ENCODE assay signal across 19 mouse cellular contexts in genomic region chr3:101112518-101112894, GRCm38 (mm10). TPM values are rescaled to one million over a fixed set of nuclear protein-coding genes. Genes with fewer than 3 reads are reported as not detected.
DNase-seq lines count a peak whose midpoint lies in the region; ATAC-seq lines count a peak whose summit lies in the region.
"Had no signal": no experiment of that assay in that cellular context is flagged by ENCODE, and none has a peak within 500 bp of the region (broad histone marks: within the 10 kb centered on the region; RNA-seq: fewer than 3 reads in every experiment).

No protein-coding gene starts in this region.

- DNase-seq in MN1 (ENCODE audit: low spot score) = peak; percentile 17
- DNase-seq in NIH3T3 (ENCODE audit: low read depth) = peak; percentile 36
- DNase-seq in kidney, postnatal 14 days = no peak
- DNase-seq in midbrain, embryonic 14.5 days = no peak
- DNase-seq in urinary bladder, postnatal 25 days (ENCODE audit: low spot score) = no peak
- DNase-seq in adrenal gland, postnatal 25 days = no peak
- DNase-seq: adrenal gland, postnatal 10 days; cerebellum, adult 18-20 months; cerebellum, postnatal 10 days; gastrocnemius, adult 2 months; gastrocnemius, postnatal 36 days; heart, postnatal 36 days had no signal

- no peaks in the 10 kb centered on the region for H3K36me3 ChIP-seq in intestine, embryonic 16.5 days (ENCODE audit: control insufficient read depth, insufficient read depth, low read length)
- H3K36me3 ChIP-seq in stomach, embryonic 14.5 days (ENCODE audit: control insufficient read depth, insufficient read depth, low read length) = no peaks in the 10 kb centered on the region
- no peaks in the 10 kb centered on the region for H3K36me3 ChIP-seq in midbrain, embryonic 14.5 days (ENCODE audit: control insufficient read depth, insufficient read depth, low read length)
- H3K36me3 ChIP-seq: embryonic facial prominence, embryonic 10.5 days; forebrain, embryonic 10.5 days; heart, embryonic 13.5 days; hindbrain, embryonic 15.5 days had no signal

- 75% methylated on average over 5 of the region's 5 CpGs for whole genome bisulfite sequencing in intestine, embryonic 16.5 days
- 74% methylated on average over 5 of the region's 5 CpGs for WGBS in stomach, embryonic 14.5 days
- 82% methylated on average over 5 of the region's 5 CpGs for WGBS in midbrain, embryonic 14.5 days

- no peak overlapping the region for H3K4me3 ChIP-seq in intestine, embryonic 16.5 days (ENCODE audit: low read length)
- H3K4me3 ChIP-seq in stomach, embryonic 14.5 days (ENCODE audit: low read depth, low read length) = no peak overlapping the region
- no peak overlapping the region for H3K4me3 ChIP-seq in midbrain, embryonic 14.5 days (replicated peaks; ENCODE audit: low read depth, low read length)
- H3K4me3 ChIP-seq: embryonic facial prominence, embryonic 10.5 days; erythroblast, embryonic 14.5 days; forebrain, embryonic 10.5 days; gastrocnemius, adult 2 months; heart, embryonic 13.5 days; hindbrain, embryonic 15.5 days had no signal

- peak overlapping the region; percentile 13; the same call in 1 of the 2 replicates for H3K4me2 ChIP-seq in intestine, embryonic 16.5 days (ENCODE audit: low read depth, low read length)
- H3K4me2 ChIP-seq in stomach, embryonic 14.5 days (replicated peaks; ENCODE audit: low read depth, low read length) = no peak overlapping the region
- H3K4me2 ChIP-seq in midbrain, embryonic 14.5 days (ENCODE audit: low read length) = no peak overlapping the region
- H3K4me2 ChIP-seq: heart, embryonic 13.5 days; hindbrain, embryonic 15.5 days had no signal

- no peaks in the 10 kb centered on the region for H3K27me3 ChIP-seq in intestine, embryonic 16.5 days (replicated peaks; ENCODE audit: control insufficient read depth, insufficient read depth, low read length)
- H3K27me3 ChIP-seq in stomach, embryonic 14.5 days (ENCODE audit: control insufficient read depth, insufficient read depth, low read length) = no peaks in the 10 kb centered on the region
- H3K27me3 ChIP-seq in midbrain, embryonic 14.5 days (ENCODE audit: control insufficient read depth, insufficient read depth, low read length) = peaks cover 6% of the 10 kb centered on the region; the same call in 1 of the 2 replicates
- H3K27me3 ChIP-seq: heart, embryonic 13.5 days; hindbrain, embryonic 15.5 days had no signal

- peak overlapping the region; percentile 92 for H3K27ac ChIP-seq in intestine, embryonic 16.5 days (ENCODE audit: low read length)
- peak overlapping the region; percentile 71 for H3K27ac ChIP-seq in stomach, embryonic 14.5 days (ENCODE audit: low read length)
- H3K27ac ChIP-seq in midbrain, embryonic 14.5 days (replicated peaks; ENCODE audit: low read depth, low read length) = no peak overlapping the region
- H3K27ac ChIP-seq: embryonic facial prominence, embryonic 10.5 days; forebrain, embryonic 10.5 days; gastrocnemius, adult 2 months; heart, embryonic 13.5 days; hindbrain, embryonic 15.5 days had no signal

- no peak overlapping the region for H3K9ac ChIP-seq in intestine, embryonic 16.5 days (ENCODE audit: low read depth, low read length)
- no peak overlapping the region for H3K9ac ChIP-seq in stomach, embryonic 14.5 days (replicated peaks; ENCODE audit: low read depth, low read length)
- H3K9ac ChIP-seq in midbrain, embryonic 14.5 days (replicated peaks; ENCODE audit: low read length) = no peak overlapping the region
- H3K9ac ChIP-seq: heart, embryonic 13.5 days; hindbrain, embryonic 15.5 days had no signal

- peaks cover 30% of the 10 kb centered on the region for H3K4me1 ChIP-seq in intestine, embryonic 16.5 days (ENCODE audit: control insufficient read depth, insufficient read depth, low read length)
- H3K4me1 ChIP-seq in stomach, embryonic 14.5 days (ENCODE audit: control insufficient read depth, insufficient read depth, low read length) = peaks cover 35% of the 10 kb centered on the region
- H3K4me1 ChIP-seq in midbrain, embryonic 14.5 days (ENCODE audit: control insufficient read depth, insufficient read depth, low read length) = peaks cover 41% of the 10 kb centered on the region

- no peaks in the 10 kb centered on the region for H3K9me3 ChIP-seq in intestine, embryonic 16.5 days (ENCODE audit: control insufficient read depth, low read length)
- H3K9me3 ChIP-seq in stomach, embryonic 14.5 days (ENCODE audit: control insufficient read depth, low read depth, low read length) = no peaks in the 10 kb centered on the region
- no peaks in the 10 kb centered on the region for H3K9me3 ChIP-seq in midbrain, embryonic 14.5 days (ENCODE audit: control insufficient read depth, low read length)
- H3K9me3 ChIP-seq: embryonic facial prominence, embryonic 10.5 days; forebrain, embryonic 10.5 days; heart, embryonic 13.5 days; hindbrain, embryonic 15.5 days had no signal

- ATAC-seq in intestine, embryonic 16.5 days = peak; percentile 5; the same call in 1 of the 2 replicates
- ATAC-seq in stomach, embryonic 14.5 days (ENCODE audit: insufficient number of reproducible peaks, insufficient read depth, low FRiP score, low read depth) = no peak
- no peak for ATAC-seq in midbrain, embryonic 14.5 days (ENCODE audit: low FRiP score, low TSS enrichment)

RNA-seq across cellular contexts. Expression of gene Ptgfrn, which starts 2.4 kb away (rescaled TPM):
- 3.0 and 3.2 TPM in 2 replicates for polyA plus RNA-seq in intestine, embryonic 16.5 days (2015; fragmentation: Nextera tagmentation; extraction: Ambion mirVana)
- 9.1 and 10.5 TPM in 2 replicates for polyA plus RNA-seq in stomach, embryonic 14.5 days (2014; fragmentation: Nextera tagmentation; extraction: Ambion mirVana)
- polyA plus RNA-seq in midbrain, embryonic 14.5 days (2014; fragmentation: Nextera tagmentation; extraction: Ambion mirVana) = 4.0 and 4.2 TPM in 2 replicates
- total RNA-seq in adrenal gland, postnatal 25 days (2021) = 43.5 and 45.2 TPM in 2 replicates
- polyA plus RNA-seq: erythroblast, embryonic 14.5 days had no signal

Comparison
In these comparisons a context has a peak if more than half of its experiments do, and no peak if none do; other contexts are left out.
1. DNase-seq: peak in MN1 (single experiment) and NIH3T3 (single experiment); none in kidney, postnatal 14 days (single experiment), midbrain, embryonic 14.5 days (single experiment), urinary bladder, postnatal 25 days (single experiment) and adrenal gland, postnatal 25 days (single experiment).